Mouse (Mus musculus) C2C12 (cell line): ENCODE measurements around the gene Dot1l.

ENCODE experiments used
- CEBPB ChIP-seq: IDR thresholded peaks from one replicate; pipeline ENCODE4 v1.6.1; 2011; ENCODE audit warnings: low read depth, mild to moderate bottlenecking, control low read depth, moderate library complexity
- CTCF ChIP-seq: IDR thresholded peaks from one replicate; pipeline ENCODE4 v1.5.1; 2011; ENCODE audit not compliant: control insufficient read depth, insufficient read depth, insufficient read length
- FOSL1 ChIP-seq: IDR thresholded peaks from one replicate; pipeline ENCODE4 v1.8.0; 2011; ENCODE audit warnings: mild to moderate bottlenecking, low read length; ENCODE audit not compliant: poor library complexity, insufficient read depth, severe bottlenecking
- MAX ChIP-seq: IDR thresholded peaks from one replicate; pipeline ENCODE4 v1.6.1; 2011; ENCODE audit warnings: mild to moderate bottlenecking, control low read depth
- MYOD1 ChIP-seq: IDR thresholded peaks from one replicate; pipeline ENCODE4 v1.6.1; 2011; ENCODE audit warnings: low read depth; ENCODE audit not compliant: control insufficient read depth, insufficient read length
- MYOG ChIP-seq: IDR thresholded peaks from one replicate; pipeline ENCODE4 v1.6.1; 2011; ENCODE audit not compliant: control insufficient read depth, insufficient read length; ENCODE audit errors: extremely low read depth
- USF1 ChIP-seq: IDR thresholded peaks from one replicate; pipeline ENCODE4 v1.6.1; 2011; ENCODE audit warnings: low read depth, mild to moderate bottlenecking, control low read depth, moderate library complexity

GRCm38 (mm10) chr10:80831136-80831535, 76.1 kb downstream of the Dot1l start:
- TF ChIP-seq MYOD1: no peak
- no peak for TF ChIP-seq USF1
- no peak for TF ChIP-seq MAX
- TF ChIP-seq FOSL1: no peak
- no peak for TF ChIP-seq CTCF
- no peak for TF ChIP-seq MYOG
- TF ChIP-seq CEBPB: no peak
